Mouse (Mus musculus): ENCODE measurements around the gene Dyrk1a. TPM values are rescaled to one million over a fixed set of nuclear protein-coding genes. Genes with fewer than 3 reads are reported as not detected.

The Dyrk1a gene
- polyA plus RNA-seq, 1 experiment from 2014 or later: 7.8 TPM

DNA sequence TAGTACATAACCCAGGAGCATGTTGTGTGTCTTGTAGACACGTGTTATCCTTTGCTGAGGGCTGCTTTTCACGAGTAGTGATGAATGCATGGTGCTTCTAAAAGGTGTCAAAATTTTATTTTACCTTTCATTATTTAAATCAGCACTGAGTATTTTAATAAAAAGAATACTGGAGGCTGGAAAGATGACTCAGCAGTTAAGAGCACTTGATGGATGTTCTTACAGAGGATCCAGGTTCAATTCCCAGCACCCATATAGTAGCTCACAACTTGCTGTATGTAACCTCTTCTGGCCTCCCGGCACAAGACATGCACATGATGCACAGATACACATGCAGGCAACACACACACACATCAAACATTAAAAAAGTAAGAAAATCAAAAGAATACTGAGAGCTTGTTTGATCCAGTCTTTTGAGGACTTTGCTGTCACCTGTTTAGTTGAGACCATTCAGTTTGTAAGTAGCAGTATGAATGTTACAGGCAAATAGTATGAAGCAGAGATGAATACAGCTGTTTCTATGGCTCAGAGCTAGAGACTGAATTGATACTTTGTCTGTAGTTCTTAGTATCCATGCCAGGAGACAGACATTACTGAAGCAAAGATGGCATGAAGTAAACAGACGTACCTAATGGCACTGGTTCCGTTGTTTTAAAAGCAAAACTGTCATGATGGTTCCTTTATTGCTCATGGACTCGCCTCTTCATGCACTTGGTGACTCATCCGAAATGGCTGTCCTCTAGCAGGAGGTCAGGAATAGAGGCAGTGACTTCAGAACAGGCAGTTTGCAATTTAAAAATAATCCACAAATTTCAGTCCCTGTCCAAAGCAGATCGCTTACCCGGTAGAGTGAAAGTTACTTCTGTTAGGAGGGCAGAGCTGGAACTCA, 39.1 kb downstream of the Dyrk1a start:
- no peak overlapping the region for H3K27ac ChIP-seq (ENCODE audit: low read length)
- no peak overlapping the region for H3K9ac ChIP-seq (ENCODE audit: low read length)
- no peak overlapping the region for H3K4me3 ChIP-seq (ENCODE audit: low read length)
- no peaks in the 10 kb centered on the region for H3K36me3 ChIP-seq (ENCODE audit: control insufficient read depth, insufficient read depth)
- H3K27me3 ChIP-seq (ENCODE audit: control insufficient read depth, insufficient read depth, low read length): no peaks in the 10 kb centered on the region
- no peaks in the 10 kb centered on the region for H3K9me3 ChIP-seq (replicated peaks; ENCODE audit: control insufficient read depth, low read length)
- 73% methylated on average over 9 of the region's 9 CpGs for WGBS
- no peak overlapping the region for H3K4me2 ChIP-seq (ENCODE audit: low read depth, low read length)
- peaks cover 36% of the 10 kb centered on the region for H3K4me1 ChIP-seq (ENCODE audit: control insufficient read depth, insufficient read depth, low read length)
- no peak for ATAC-seq (replicated peaks; ENCODE audit: extremely low read depth, insufficient read depth, low FRiP score)

DNA sequence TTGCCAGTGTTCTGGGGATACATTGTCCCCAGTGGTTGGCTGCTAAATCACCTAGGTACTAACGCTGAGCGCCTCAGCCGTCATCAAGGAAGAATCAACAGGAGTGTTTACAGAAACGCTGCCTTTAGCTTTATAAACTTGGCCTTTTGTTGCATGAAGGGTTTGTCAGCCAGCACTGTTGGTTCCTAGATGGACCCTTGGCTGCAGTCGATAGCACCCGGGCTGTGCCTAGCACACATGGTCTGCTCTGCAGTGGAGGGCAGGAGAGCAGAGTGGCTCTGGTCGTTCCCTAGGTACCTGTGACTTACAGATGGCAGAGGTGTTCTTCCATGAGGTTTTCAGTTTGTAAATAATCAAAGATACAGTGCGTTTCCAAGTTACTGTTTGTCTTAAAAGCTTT, 42.8 kb downstream of the Dyrk1a start:
- Histone ChIP-seq H3K4me1 (ENCODE audit: control insufficient read depth, insufficient read depth, low read length) (peaks cover 18% of the 10 kb centered on the region), H3K36me3 (ENCODE audit: control insufficient read depth, insufficient read depth) (peaks cover 3% of the 10 kb centered on the region; the same call in 1 of the 2 replicates), H3K9ac (ENCODE audit: low read length) (no peak overlapping the region), H3K9me3 (replicated peaks; ENCODE audit: control insufficient read depth, low read length) (no peaks in the 10 kb centered on the region), H3K27ac (ENCODE audit: low read length) (no peak overlapping the region), H3K27me3 (ENCODE audit: control insufficient read depth, insufficient read depth, low read length) (no peaks in the 10 kb centered on the region), H3K4me3 (ENCODE audit: low read length) (no peak overlapping the region), H3K4me2 (ENCODE audit: low read depth, low read length) (no peak overlapping the region)
- 79% methylated on average over 8 of the region's 8 CpGs for WGBS
- ATAC-seq (replicated peaks; ENCODE audit: extremely low read depth, insufficient read depth, low FRiP score): no peak

DNA sequence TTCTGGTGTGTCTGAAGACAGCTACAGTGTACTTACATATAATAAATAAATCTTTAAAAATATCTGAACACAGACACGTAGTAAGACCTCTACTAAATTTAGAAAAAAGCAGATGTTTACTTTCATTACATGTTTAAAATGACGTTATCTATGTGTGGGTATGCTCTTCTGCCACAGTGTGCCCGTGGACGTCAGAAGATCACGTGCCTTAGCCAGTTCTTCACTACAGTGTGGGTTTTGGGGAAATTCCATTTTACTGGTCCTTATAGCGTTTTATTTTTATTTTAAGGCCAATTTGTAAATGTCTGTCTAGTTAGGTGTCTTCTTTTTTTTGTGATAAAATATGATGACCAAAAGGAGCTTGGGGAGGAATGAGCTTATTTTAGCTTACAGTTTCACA, 47.4 kb downstream of the Dyrk1a start:
- peaks cover 13% of the 10 kb centered on the region; the same call in 1 of the 2 replicates for H3K4me1 ChIP-seq (ENCODE audit: control insufficient read depth, insufficient read depth, low read length)
- 85% methylated on average over 6 of the region's 6 CpGs for WGBS
- no peak overlapping the region for H3K4me3 ChIP-seq (ENCODE audit: low read length)
- peaks cover 6% of the 10 kb centered on the region for H3K36me3 ChIP-seq (ENCODE audit: control insufficient read depth, insufficient read depth)
- H3K9me3 ChIP-seq (replicated peaks; ENCODE audit: control insufficient read depth, low read length): no peaks in the 10 kb centered on the region
- no peak overlapping the region for H3K4me2 ChIP-seq (ENCODE audit: low read depth, low read length)
- no peak for ATAC-seq (replicated peaks; ENCODE audit: extremely low read depth, insufficient read depth, low FRiP score)
- H3K9ac ChIP-seq (ENCODE audit: low read length): no peak overlapping the region
- H3K27ac ChIP-seq (ENCODE audit: low read length): no peak overlapping the region
- no peaks in the 10 kb centered on the region for H3K27me3 ChIP-seq (ENCODE audit: control insufficient read depth, insufficient read depth, low read length)

DNA sequence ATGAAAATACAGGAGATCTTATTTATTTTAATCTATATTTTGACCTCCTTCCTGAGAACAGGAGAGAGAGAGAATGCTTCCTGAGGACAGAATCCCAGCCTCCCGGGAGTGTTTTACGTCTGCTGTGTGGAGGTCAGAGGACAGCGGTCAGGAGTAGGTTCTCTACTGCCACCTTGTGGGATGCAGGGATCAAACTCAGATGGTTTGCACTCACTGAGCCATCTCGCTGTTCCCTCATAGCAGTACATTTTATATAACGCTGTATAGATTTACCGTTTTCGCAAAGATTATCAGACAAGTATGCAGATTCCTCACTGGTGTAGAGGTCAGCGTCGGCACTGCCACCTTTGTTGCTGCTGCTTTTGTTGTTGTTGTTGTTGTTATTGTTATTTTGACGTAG, 48.7 kb downstream of the Dyrk1a start:
- Histone ChIP-seq H3K4me2 (ENCODE audit: low read depth, low read length) (no peak overlapping the region), H3K36me3 (ENCODE audit: control insufficient read depth, insufficient read depth) (peaks cover 6% of the 10 kb centered on the region), H3K27ac (ENCODE audit: low read length) (peak overlapping the region; percentile 67), H3K27me3 (ENCODE audit: control insufficient read depth, insufficient read depth, low read length) (no peaks in the 10 kb centered on the region), H3K9ac (ENCODE audit: low read length) (no peak overlapping the region), H3K9me3 (replicated peaks; ENCODE audit: control insufficient read depth, low read length) (no peaks in the 10 kb centered on the region), H3K4me1 (ENCODE audit: control insufficient read depth, insufficient read depth, low read length) (peaks cover 16% of the 10 kb centered on the region), H3K4me3 (ENCODE audit: low read length) (no peak overlapping the region)
- WGBS: 46% methylated on average over 10 of the region's 10 CpGs
- ATAC-seq (replicated peaks; ENCODE audit: extremely low read depth, insufficient read depth, low FRiP score): peak; percentile 78

DNA sequence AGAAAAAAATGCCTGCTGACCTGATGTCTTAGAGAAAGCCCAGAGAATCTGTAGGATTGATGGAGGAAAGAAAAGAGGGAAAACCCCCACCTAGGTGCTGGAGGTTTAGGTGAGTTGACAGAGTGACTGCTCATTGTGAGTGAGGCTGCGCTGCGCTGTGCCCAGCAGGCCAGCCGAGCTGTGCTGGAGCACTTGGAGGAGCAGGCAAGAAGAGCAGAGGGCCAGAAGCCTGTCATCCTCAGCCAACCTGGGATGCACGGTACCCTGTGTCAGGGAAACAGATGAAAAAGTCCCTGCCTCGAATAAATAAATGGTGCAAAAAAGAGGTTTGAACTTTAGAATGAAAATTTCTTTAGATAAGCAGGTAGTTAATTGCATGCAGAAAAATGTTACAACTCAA, 49.5 kb downstream of the Dyrk1a start:
- Histone ChIP-seq H3K9ac (ENCODE audit: low read length) (no peak overlapping the region), H3K27ac (ENCODE audit: low read length) (no peak overlapping the region), H3K4me2 (ENCODE audit: low read depth, low read length) (no peak overlapping the region), H3K4me3 (ENCODE audit: low read length) (no peak overlapping the region), H3K36me3 (ENCODE audit: control insufficient read depth, insufficient read depth) (peaks cover 6% of the 10 kb centered on the region), H3K4me1 (ENCODE audit: control insufficient read depth, insufficient read depth, low read length) (peaks cover 12% of the 10 kb centered on the region), H3K27me3 (ENCODE audit: control insufficient read depth, insufficient read depth, low read length) (no peaks in the 10 kb centered on the region), H3K9me3 (replicated peaks; ENCODE audit: control insufficient read depth, low read length) (no peaks in the 10 kb centered on the region)
- 85% methylated on average over 5 of the region's 5 CpGs for WGBS
- ATAC-seq (replicated peaks; ENCODE audit: extremely low read depth, insufficient read depth, low FRiP score): no peak

DNA sequence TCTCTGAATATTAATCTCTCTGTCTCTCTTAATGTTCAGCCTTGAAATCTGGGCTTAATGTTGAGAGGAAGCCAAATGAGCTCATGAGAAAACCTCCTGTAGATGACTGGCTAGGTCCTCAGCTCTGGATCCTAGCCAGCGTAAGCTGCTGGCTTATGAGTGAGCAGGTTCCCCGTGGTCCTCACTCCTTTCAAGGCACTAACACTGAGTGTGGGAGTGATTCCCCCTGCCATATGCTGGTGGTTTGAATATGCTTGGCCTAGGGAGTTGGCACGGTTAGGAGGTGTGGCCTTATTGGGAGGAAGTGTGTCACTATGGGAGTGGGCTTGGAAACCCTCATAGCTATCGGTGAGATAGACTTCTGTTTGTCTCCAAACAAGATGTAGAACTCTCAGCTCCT, 55.1 kb downstream of the Dyrk1a start:
- H3K36me3 ChIP-seq (ENCODE audit: control insufficient read depth, insufficient read depth): peaks cover 3% of the 10 kb centered on the region; the same call in 1 of the 2 replicates
- H3K4me1 ChIP-seq (ENCODE audit: control insufficient read depth, insufficient read depth, low read length): peaks cover 35% of the 10 kb centered on the region
- H3K4me3 ChIP-seq (ENCODE audit: low read length): no peak overlapping the region
- no peaks in the 10 kb centered on the region for H3K27me3 ChIP-seq (ENCODE audit: control insufficient read depth, insufficient read depth, low read length)
- 44% methylated on average over 4 of the region's 4 CpGs for WGBS
- 0 out of 2 replicates have a peak, but pooled peaks have one; percentile 32 for ATAC-seq (replicated peaks; ENCODE audit: extremely low read depth, insufficient read depth, low FRiP score)
- H3K27ac ChIP-seq (ENCODE audit: low read length): peak overlapping the region; percentile 41; the same call in 1 of the 2 replicates
- no peaks in the 10 kb centered on the region for H3K9me3 ChIP-seq (replicated peaks; ENCODE audit: control insufficient read depth, low read length)
- H3K9ac ChIP-seq (ENCODE audit: low read length): no peak overlapping the region
- no peak overlapping the region for H3K4me2 ChIP-seq (ENCODE audit: low read depth, low read length)

DNA sequence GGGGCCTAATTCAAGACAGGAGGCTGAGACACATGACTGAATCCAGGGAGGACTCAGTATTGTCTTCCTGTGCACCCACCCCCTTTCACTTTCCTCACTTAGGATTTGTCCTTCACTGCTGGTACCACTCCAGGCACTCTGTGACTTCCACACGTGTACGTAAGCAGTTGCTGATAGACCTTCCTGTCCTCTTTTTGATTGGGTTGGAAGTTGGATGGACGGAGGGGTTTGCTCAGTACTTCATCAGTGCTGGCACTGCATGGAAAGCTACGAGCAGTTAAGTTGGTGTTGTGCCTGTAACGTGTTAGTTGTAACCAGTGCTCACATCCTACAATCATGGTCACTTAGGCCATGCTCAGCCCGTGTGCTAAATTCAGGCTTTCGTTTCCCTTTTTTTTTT, 55.8 kb downstream of the Dyrk1a start:
- Histone ChIP-seq H3K4me3 (ENCODE audit: low read length) (no peak overlapping the region), H3K27ac (ENCODE audit: low read length) (no peak overlapping the region), H3K4me2 (ENCODE audit: low read depth, low read length) (no peak overlapping the region), H3K4me1 (ENCODE audit: control insufficient read depth, insufficient read depth, low read length) (peaks cover 35% of the 10 kb centered on the region), H3K36me3 (ENCODE audit: control insufficient read depth, insufficient read depth) (no peaks in the 10 kb centered on the region), H3K9me3 (replicated peaks; ENCODE audit: control insufficient read depth, low read length) (no peaks in the 10 kb centered on the region), H3K27me3 (ENCODE audit: control insufficient read depth, insufficient read depth, low read length) (no peaks in the 10 kb centered on the region), H3K9ac (ENCODE audit: low read length) (no peak overlapping the region)
- ATAC-seq (replicated peaks; ENCODE audit: extremely low read depth, insufficient read depth, low FRiP score): no peak
- 80% methylated on average over 7 of the region's 7 CpGs for WGBS

DNA sequence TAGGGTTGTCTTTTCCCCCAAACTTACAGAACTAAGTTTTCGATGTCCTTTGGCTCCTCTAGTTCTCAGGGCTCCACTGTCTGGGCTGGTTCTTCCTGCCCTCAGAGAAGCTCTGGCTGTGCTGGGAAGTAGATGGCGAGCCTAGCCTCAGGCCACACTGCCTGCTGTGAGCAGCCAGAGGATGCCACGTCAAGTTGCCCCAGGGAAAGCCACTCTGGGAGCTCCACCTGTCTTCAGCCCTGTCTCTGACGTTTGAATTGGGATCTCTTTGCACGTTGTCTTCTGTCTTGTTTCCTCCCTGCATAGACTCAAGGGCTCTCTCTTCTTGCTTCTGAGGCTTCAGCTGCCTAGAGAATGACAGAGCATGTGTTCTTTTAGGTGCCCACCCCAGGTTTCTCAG, 57.9 kb downstream of the Dyrk1a start:
- H3K4me3 ChIP-seq (ENCODE audit: low read length): no peak overlapping the region
- no peaks in the 10 kb centered on the region for H3K9me3 ChIP-seq (replicated peaks; ENCODE audit: control insufficient read depth, low read length)
- no peaks in the 10 kb centered on the region for H3K36me3 ChIP-seq (ENCODE audit: control insufficient read depth, insufficient read depth)
- no peak overlapping the region for H3K4me2 ChIP-seq (ENCODE audit: low read depth, low read length)
- no peaks in the 10 kb centered on the region for H3K27me3 ChIP-seq (ENCODE audit: control insufficient read depth, insufficient read depth, low read length)
- 45% methylated on average over 5 of the region's 5 CpGs for WGBS
- H3K9ac ChIP-seq (ENCODE audit: low read length): no peak overlapping the region
- peaks cover 44% of the 10 kb centered on the region for H3K4me1 ChIP-seq (ENCODE audit: control insufficient read depth, insufficient read depth, low read length)
- no peak for ATAC-seq (replicated peaks; ENCODE audit: extremely low read depth, insufficient read depth, low FRiP score)
- no peak overlapping the region for H3K27ac ChIP-seq (ENCODE audit: low read length)

DNA sequence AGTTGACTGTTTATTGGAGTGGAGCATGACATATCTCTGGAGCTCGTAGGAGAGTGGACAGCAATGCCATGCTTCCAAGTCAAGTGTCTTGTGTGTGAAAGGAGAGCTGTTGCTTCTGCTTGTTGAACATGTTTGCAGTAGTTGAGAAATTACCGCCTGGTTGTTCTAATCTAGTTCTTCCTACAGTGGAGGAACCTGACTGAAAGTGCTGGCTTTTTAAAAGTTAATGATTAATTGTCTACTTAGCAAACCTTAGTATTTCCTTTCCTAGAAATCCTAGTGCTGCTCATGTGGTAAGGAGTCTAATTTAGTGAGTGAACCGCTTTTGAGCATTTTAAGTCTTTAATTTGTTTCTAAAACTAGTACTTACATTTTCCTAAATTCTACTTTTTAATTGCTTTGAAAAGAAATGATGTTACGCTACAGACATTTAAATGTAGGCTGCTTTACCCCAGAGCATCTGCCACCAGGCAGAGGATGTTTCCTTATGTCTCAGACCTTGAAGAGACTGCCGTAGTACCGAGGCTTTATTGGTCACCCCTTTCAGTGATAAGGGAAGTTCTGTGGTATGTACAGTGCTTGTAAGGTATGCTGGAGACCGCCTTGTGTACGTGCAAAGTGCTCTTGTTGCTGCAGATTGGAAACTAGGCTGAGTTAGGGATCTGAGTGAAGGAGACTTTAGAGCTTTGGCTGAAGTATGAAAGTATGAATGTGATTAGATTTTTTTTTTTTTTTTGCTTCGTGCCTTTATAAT, 59.3 kb downstream of the Dyrk1a start:
- Histone ChIP-seq H3K4me1 (ENCODE audit: control insufficient read depth, insufficient read depth, low read length) (peaks cover 47% of the 10 kb centered on the region), H3K4me3 (ENCODE audit: low read length) (no peak overlapping the region), H3K27me3 (ENCODE audit: control insufficient read depth, insufficient read depth, low read length) (no peaks in the 10 kb centered on the region), H3K36me3 (ENCODE audit: control insufficient read depth, insufficient read depth) (no peaks in the 10 kb centered on the region), H3K4me2 (ENCODE audit: low read depth, low read length) (no peak overlapping the region), H3K9me3 (replicated peaks; ENCODE audit: control insufficient read depth, low read length) (no peaks in the 10 kb centered on the region), H3K27ac (ENCODE audit: low read length) (no peak overlapping the region), H3K9ac (ENCODE audit: low read length) (no peak overlapping the region)
- WGBS: 45% methylated on average over 9 of the region's 9 CpGs
- ATAC-seq (replicated peaks; ENCODE audit: extremely low read depth, insufficient read depth, low FRiP score): no peak

All from heart, embryonic 16.5 days (tissue).